Mouse (Mus musculus): ENCODE measurements around the gene P4ha2. TPM values are rescaled to one million over a fixed set of nuclear protein-coding genes. Genes with fewer than 3 reads are reported as not detected.

P4ha2 gene
- polyA plus RNA-seq, 1 experiment: 3.3 TPM

DNA sequence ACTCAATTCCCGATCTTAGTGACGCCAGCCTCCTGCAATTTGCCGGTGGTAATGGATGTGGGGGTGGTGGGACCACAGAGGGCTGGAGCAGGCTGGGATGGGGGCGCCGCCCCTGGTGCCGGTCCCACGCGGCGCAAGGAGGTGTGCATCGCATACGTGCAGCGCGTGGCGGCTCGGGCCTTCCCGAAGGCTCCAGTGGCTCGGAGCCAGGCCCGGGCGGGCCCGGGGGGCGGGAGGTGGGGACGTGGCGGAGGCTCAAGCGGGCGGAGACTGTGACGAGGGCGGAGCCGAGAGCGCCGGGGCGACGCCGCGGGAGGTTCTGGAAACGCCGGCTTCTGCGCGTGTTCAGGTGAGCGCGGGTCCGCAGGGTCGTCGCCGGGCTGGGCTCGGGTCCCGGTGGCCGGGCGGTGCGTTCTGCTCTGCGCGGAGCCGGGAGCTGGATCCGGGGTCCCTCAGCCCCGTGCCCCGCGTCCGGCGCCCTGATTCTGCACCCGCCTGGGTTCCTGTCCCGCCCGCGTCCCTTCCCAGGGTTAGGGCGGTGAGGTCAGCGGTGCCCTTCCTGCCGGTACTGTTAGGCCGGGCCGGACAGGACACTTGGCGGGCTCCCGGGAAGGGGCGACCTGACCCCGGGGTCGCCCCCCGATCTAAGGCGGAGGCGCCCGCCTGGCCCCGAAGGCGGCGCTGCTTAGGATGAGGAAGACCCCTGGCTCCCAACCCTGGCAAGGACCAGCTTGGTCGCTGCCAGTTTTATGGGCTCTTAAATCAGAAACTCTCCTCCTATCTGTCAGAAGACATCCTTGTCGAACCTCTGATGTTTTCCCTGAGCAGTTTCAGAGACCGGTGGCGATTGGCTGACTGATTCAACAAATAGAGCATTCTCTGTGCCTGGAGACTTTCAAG, 1.0 kb downstream of the P4ha2 start:
- 1% methylated on average over 81 of the region's 83 CpGs for WGBS

DNA sequence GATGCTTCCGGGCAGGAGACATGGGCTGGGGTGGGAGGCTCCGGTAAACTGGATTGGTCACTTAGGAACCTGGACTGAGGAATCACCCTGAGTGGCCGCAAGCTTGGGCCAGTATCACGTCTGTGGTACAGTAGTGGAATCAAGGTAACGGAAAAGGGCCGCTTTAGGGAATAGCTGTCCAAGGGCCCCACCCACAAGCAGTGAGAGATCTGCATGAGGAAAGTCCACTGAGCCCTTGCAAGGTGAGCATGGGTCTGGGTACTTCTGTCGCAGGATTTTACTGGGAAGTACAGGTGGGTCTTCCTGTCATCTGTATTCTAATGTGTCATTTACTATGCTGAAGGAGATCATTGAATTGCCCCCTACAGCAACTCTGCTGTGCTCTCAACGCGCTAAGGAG, 1.8 kb downstream of the P4ha2 start:
- no peak for DNase-seq (ENCODE audit: low read depth, low spot score)
- WGBS: 68% methylated on average over 9 of the region's 9 CpGs

More for the DNA sequence above, 1.0 kb downstream of the P4ha2 start:
- DNase-seq (ENCODE audit: low read depth, low spot score): no peak

DNA sequence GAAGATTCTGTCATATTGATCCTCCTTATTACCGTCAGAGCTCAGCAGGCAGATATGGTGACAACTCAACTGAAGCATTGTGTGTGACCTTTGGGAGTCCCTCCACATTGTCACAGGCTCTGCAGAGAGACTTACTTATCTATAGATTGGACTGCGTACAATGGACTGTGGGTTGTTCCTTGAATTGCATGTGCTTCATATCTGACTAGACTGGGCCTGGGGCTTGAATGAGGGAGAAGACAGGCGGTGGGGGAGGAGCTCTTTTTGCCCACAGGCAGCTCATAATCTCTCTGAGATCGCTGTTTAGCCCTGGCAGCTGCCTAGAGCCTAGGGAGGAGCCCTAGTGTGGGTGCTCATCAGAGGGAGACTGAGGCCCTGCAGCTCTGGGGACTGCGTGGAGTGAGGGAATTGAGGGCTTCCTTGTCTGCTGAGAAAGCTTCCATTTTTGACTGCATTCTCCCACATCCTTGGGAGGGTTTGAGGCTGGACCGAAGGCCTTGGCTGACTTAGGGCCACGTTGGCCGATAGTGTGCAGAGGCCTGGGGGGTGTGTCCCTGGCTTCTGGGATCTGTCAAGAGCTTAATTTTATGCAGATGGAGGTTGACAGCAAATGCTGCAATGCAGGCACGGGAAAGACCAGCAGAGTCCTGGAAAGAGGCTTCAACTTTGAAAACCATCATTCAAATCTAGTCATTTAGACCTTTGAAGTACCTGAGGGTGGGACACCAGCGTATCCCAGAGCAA, 3.0 kb downstream of the P4ha2 start:
- no peak for DNase-seq (ENCODE audit: low read depth, low spot score)
- 80% methylated on average over 10 of the region's 10 CpGs for WGBS

- 86% methylated on average over 6 of the region's 6 CpGs for WGBS
- no peak for DNase-seq (ENCODE audit: low read depth, low spot score)
Observed at GRCm38 (mm10) chr11:54105011-54105410, 5.1 kb downstream of the P4ha2 start.

DNA sequence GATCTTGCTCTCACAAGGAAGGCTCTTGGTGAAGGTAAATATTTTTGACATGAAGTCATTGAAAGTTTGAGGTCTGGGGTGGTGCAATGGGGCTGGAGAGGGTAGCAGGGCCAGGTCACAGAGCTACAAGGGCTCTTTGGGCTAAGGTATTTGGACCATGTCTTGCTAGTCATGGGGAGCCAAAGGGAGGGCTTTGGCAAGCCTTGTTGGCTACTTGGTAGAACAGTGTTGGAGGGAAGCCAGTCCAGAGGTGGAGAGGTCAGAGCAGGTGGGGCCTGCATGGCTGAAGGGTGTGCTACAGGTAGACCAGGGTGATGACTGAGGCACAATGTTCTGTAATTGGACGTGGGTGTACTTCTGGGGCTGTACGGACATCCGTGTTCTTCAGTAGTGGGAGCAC, 6.8 kb downstream of the P4ha2 start:
- 77% methylated on average over 3 of the region's 3 CpGs for WGBS
- DNase-seq (ENCODE audit: low read depth, low spot score): no peak

DNA sequence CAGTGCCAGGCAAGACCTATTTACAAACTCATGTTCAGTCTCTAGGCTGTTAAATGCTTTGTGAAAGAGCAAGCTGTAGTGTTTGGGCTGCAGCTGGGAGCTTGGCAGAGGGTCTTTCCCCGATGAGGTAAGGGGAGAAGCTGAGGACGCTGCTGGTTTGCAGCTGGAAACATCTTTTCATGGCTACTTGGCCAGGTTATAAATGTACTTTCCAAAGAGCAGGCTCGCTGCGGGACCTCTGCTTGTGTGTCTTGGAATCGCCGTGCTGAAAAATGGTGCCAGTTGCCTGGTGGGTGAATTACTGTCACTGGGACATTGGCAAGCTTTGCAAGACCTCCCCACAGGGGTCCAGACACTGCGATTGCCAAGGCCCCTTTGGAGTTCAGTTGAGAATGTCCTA, 7.3 kb downstream of the P4ha2 start:
- WGBS: 80% methylated on average over 7 of the region's 7 CpGs
- no peak for DNase-seq (ENCODE audit: low read depth, low spot score)

GRCm38 (mm10) chr11:54108131-54108530, 8.2 kb downstream of the P4ha2 start:
- no peak for DNase-seq (ENCODE audit: low read depth, low spot score)
- WGBS: 74% methylated on average over 3 of the region's 3 CpGs

- 32% methylated on average over 5 of the region's 5 CpGs for WGBS
- no peak for DNase-seq (ENCODE audit: low read depth, low spot score)
Observed at GRCm38 (mm10) chr11:54108894-54109293, 9.0 kb downstream of the P4ha2 start.

DNA sequence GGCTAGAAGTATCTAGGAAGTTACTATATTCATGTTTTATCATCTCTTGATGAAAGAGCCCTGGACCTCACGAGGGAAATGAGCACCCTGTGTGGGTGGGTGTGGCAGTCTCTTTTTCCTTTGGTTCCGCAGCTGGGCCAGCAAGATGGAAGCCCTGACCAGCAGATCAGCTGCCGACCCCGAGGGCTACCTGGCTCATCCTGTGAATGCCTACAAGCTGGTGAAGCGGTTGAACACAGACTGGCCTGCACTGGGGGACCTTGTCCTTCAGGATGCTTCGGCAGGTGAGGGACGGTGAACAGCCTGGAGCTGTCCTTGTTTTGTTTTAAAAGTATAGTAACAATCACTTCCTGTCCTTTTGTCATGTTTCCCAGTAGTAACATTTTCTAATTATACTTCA, 11.4 kb downstream of the P4ha2 start:
- 85% methylated on average over 7 of the region's 7 CpGs for whole genome bisulfite sequencing
- DNase-seq (ENCODE audit: low read depth, low spot score): no peak

DNA sequence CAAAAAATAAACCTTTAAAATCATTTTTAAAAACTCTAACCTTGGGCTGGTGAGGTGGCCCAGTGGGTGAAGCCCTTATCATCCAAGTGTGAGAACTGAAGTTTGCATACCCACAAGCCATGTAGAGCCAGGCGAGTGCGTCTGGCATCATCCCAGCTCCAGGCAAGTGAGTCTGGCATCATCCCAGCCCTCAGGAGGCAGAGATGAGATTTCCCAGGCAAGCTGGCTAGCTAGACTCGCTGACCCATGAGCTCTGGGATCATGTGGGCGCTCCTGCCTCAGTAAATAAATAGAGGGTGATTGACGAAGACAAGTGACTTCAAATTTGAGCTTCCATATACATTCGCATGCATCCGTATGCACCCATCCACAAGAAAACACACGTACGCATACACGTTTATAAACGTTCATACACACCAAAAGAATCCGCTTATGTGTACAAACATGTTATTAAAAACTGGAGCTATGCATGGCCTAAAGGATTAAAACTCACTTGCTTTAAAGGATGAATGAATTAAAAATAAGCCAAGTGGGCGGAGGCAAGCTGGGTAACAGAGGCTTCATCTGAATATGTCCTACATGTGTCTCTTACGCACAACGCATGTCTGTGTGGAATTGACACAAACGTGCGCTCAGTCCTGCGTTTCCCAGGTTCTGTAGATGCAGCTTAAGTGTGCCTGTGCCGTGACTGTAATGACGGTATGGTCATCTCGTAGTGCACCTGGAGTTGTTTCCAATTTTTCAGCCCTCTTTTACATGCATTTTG, 12.3 kb downstream of the P4ha2 start:
- DNase-seq (ENCODE audit: low read depth, low spot score): no peak
- 75% methylated on average over 21 of the region's 21 CpGs for WGBS

GRCm38 (mm10) chr11:54112920-54113319, 13.0 kb downstream of the P4ha2 start:
- DNase-seq (ENCODE audit: low read depth, low spot score): no peak
- WGBS: 4% methylated on average over 10 of the region's 10 CpGs

- WGBS: 12% methylated on average over 4 of the region's 4 CpGs
- no peak for DNase-seq (ENCODE audit: low read depth, low spot score)
Observed at GRCm38 (mm10) chr11:54113352-54113751, 13.5 kb downstream of the P4ha2 start.

DNA sequence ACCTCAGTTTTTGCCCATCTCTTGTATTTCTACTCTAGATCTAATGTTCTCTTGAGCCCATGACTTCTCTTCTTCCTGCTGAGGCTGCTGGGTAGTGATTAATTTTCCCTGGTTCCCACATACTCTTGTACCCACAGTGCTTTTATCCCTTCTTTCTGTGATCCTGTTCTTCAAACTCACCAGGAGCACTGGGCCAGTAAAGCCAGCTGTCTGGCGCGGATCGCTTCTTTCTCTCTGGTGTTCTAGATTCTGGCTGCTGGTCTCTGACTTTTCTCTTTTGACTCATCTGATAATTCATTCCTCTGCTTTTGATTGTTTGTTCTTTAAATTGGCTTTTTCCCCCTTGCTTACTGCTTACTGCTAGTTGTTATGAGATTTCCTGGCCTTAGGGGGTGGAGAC, 14.9 kb downstream of the P4ha2 start:
- WGBS: 93% methylated on average over 3 of the region's 3 CpGs
- no peak for DNase-seq (ENCODE audit: low read depth, low spot score)

DNA sequence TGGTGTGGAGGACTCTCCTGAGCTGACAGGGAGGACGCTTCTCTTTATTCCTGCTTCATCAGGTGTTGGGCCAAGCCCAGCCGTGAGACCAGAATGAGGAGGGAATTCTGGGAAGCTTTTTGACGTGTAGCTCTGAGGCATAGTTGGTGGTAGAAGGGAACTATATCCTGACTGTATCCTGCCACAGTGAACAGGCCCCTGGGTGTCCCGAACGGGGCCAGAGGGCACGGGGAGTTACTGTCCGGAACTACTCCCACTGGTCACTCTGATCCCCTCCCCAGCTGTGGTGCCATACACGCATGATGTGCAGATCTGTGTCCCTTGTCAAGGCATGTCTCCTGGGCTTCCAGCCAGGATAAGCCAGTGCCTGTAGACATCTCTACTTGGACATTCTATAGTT, 15.4 kb downstream of the P4ha2 start:
- DNase-seq (ENCODE audit: low read depth, low spot score): no peak
- 92% methylated on average over 8 of the region's 8 CpGs for WGBS

DNA sequence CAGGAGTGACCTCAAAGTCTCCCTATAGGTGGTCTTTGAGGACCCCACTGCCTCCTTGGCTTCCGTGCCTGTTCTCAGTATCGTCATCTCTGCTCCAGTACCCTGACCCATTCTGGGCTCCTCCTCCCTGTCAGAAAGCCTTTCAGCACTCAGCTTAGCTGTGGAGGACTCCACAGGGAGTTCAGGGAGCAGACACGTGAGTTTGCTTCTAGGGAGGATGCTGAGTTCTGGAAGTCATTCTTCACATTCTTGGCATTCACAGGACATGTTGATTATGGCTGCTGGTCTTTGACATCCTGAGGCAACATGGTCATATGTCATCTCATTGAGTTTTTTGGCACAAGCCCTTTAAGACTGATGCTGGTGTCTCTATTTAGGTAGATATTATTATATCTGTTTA, 16.0 kb downstream of the P4ha2 start:
- 75% methylated on average over 3 of the region's 3 CpGs for WGBS

DNA sequence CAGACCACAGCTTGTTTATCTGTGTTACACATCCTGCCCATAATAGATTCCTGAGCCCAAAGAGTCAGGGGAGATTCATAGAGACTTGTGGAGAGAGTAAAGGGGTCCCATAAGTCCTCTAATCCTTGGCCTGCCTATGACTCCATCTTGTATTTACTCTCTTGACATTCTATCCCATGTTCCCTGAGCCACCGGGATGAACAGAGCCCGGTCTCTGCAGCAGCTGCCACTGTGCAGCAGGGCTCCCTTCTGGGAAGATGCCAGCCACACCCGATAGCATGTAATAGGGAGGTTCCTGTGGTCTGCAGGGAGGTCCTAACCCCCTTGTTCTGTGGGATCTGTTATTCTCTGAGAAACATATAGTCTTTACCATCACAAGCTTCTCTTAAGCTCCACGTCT, 16.5 kb downstream of the P4ha2 start:
- DNase-seq (ENCODE audit: low read depth, low spot score): no peak
- 72% methylated on average over 4 of the region's 4 CpGs for WGBS

More for the DNA sequence above, 16.0 kb downstream of the P4ha2 start:
- DNase-seq (ENCODE audit: low read depth, low spot score): no peak

- no peak for DNase-seq (ENCODE audit: low read depth, low spot score)
- 90% methylated on average over 10 of the region's 10 CpGs for WGBS
Observed at GRCm38 (mm10) chr11:54117096-54117495, 17.2 kb downstream of the P4ha2 start.

GRCm38 (mm10) chr11:54119126-54119525, 19.2 kb downstream of the P4ha2 start:
- WGBS: 79% methylated on average over 12 of the region's 12 CpGs
- DNase-seq (ENCODE audit: low read depth, low spot score): no peak

GRCm38 (mm10) chr11:54119740-54120360, 20.0 kb downstream of the P4ha2 start:
- DNase-seq (ENCODE audit: low read depth, low spot score): no peak
- WGBS: 88% methylated on average over 13 of the region's 13 CpGs

Data from large intestine, adult 2 months (tissue).